Mouse (Mus musculus) T-helper 17 cell (primary cell): ENCODE measurements around the gene Nacc1.
"Not testable (repeated sequence)": the region's sequence is repeated elsewhere in the genome, so short reads cannot be mapped to it uniquely, and the experiment has no call there.

ENCODE experiments used
- in situ Hi-C, 2 experiments: fragments of 300-600 bp; cut with MboI, MseI; formaldehyde crosslinking; loops; 1 replicate in 1 of 2; 2 replicates in 1 of 2; pipeline ENCODE4 v1.15.1; 2025; ENCODE audit warnings: high pct_unique_total_duplicates in 2 of 2

Gene Nacc1

GRCm38 (mm10) chr8:84647461-84647901 is 40.2 kb downstream of the Nacc1 start:
- in situ Hi-C loops, result no loop called here

- in situ Hi-C loops, result no loop called here
Observed at GRCm38 (mm10) chr8:84646800-84647199, 40.9 kb downstream of the Nacc1 start.

GRCm38 (mm10) chr8:84643019-84643418 is 44.6 kb downstream of the Nacc1 start:
- in situ Hi-C loops, result loop anchor here in 1 of 2 experiments (5.0 kb wide), 1 partner anchor 441 kb away; no protein-coding TSS in a partner anchor

- in situ Hi-C loops, result loop anchor here in 1 of 2 experiments (5.0 kb wide), 1 partner anchor 439 kb away; no protein-coding TSS in a partner anchor
Observed at GRCm38 (mm10) chr8:84641578-84642361, 45.9 kb downstream of the Nacc1 start.

GRCm38 (mm10) chr8:84640617-84641294 is 46.9 kb downstream of the Nacc1 start:
- in situ Hi-C loops, result loop anchor here in 1 of 2 experiments (5.0 kb wide), 1 partner anchor 438 kb away; no protein-coding TSS in a partner anchor

- in situ Hi-C loops, result loop anchor here in 1 of 2 experiments (5.0 kb wide), 1 partner anchor 438 kb away; no protein-coding TSS in a partner anchor
Observed at GRCm38 (mm10) chr8:84640010-84640588, 47.6 kb downstream of the Nacc1 start.

GRCm38 (mm10) chr8:84639162-84640009 is 48.3 kb downstream of the Nacc1 start:
- in situ Hi-C loops, result loop anchor here in 1 of 2 experiments (5.0 kb wide), 2 partner anchors 58 to 437 kb away; no protein-coding TSS in a partner anchor

GRCm38 (mm10) chr8:84638555-84639161 is 49.0 kb downstream of the Nacc1 start:
- in situ Hi-C loops, result loop anchor here in 1 of 2 experiments (5.0 kb wide), 1 partner anchor 59 kb away; no protein-coding TSS in a partner anchor

- in situ Hi-C loops, result loop anchor here in 1 of 2 experiments (5.0 kb wide), 1 partner anchor 59 kb away; no protein-coding TSS in a partner anchor
Observed at GRCm38 (mm10) chr8:84637946-84638554, 49.6 kb downstream of the Nacc1 start.

GRCm38 (mm10) chr8:84636051-84636691 is 51.5 kb downstream of the Nacc1 start:
- in situ Hi-C loops, result loop anchor here in 1 of 2 experiments (5.0 kb wide), 1 partner anchor 61 kb away; no protein-coding TSS in a partner anchor

GRCm38 (mm10) chr8:84635397-84636050 is 52.1 kb downstream of the Nacc1 start:
- in situ Hi-C loops, result loop anchor here in 1 of 2 experiments (5.0 kb wide), 1 partner anchor 62 kb away; no protein-coding TSS in a partner anchor

GRCm38 (mm10) chr8:84634849-84635304 is 52.8 kb downstream of the Nacc1 start:
- in situ Hi-C loops, result loop anchor here in 1 of 2 experiments (5.0 kb wide), 1 partner anchor 62 kb away; no protein-coding TSS in a partner anchor

- in situ Hi-C loops, result no loop called here
Observed at GRCm38 (mm10) chr8:84633841-84634584, 53.6 kb downstream of the Nacc1 start.

GRCm38 (mm10) chr8:84631813-84632212 is 55.8 kb downstream of the Nacc1 start:
- in situ Hi-C loops, result no loop called here

GRCm38 (mm10) chr8:84630145-84630544 is 57.5 kb downstream of the Nacc1 start:
- in situ Hi-C loops, result no loop called here

- in situ Hi-C loops, result no loop called here
Observed at GRCm38 (mm10) chr8:84629586-84629985, 58.1 kb downstream of the Nacc1 start.

GRCm38 (mm10) chr8:84623425-84623824 is 64.2 kb downstream of the Nacc1 start:
- in situ Hi-C loops, result not testable (repeated sequence)
